Mouse (Mus musculus): ENCODE measurements around the gene Tmem104.

DNA sequence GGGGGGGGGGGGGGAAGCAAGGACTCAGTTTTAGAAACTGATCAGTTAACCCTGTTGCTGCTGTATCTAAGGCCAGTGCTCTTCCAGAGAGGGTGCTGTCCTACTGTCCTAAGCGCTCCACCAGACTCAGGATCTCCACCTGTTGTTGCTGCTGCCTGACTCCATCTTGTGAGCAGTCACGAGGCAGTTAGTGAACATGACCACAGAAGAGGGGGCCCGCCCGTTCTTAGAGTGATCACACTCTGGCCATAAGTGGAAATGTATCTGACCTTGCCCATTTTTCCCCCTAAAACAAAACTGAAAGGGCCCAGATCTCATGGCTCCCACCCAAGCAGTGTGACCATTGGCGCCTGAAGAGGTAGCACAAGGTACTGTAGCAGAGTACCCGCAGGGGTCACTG is 60.7 kb downstream of the Tmem104 start:
- TF ChIP-seq POLR2A (IDR thresholded peaks at IDR 0.05; ENCODE audit: extremely low read depth, insufficient read depth, low read length), result no peak
- no peak for TF ChIP-seq CTCF (IDR thresholded peaks at IDR 0.05; ENCODE audit: low read depth, low read length)

All from liver, adult 2 months (tissue).